In the genomic region with DNA sequence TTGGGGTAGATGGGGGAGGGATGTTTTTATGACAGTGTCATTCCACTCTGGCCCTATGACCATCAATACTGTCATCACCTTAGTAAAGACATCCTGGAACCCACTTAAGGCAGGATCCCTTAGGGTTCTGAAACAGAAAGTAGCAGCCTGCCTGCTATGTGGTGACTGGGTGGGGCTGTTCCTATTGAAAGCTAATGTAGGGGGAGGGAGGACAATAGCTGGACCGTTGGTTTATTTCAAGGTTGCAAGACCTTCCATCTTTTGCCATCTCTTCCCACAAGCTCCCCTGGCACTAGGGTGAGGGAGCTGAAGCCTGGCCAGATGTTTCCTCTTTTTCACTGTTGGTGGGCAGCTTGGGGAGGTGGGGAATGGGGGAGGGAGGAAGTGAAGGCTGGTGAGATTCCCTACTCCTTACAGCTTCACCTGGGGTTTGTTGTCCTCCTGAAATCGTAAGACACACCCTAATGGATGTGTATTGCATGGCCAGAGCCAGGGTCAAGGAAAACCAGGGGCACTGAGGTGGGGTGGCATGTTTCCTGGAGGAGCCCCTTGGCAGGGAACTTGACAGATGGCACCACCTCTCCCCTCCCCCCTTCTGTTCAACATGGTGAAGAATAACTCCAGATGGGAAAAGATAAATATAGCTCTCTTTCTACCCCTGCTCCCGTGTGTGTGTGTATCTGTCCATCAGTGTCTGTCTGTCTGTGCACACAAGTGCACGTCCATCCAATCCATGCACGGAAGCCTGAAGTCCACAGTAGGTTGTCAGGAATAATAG, we compare ENCODE assay signal across 21 mouse cellular contexts.
DNase-seq lines count a peak whose midpoint lies in the region; ATAC-seq lines count a peak whose summit lies in the region.
"Had no signal": no experiment of that assay in that cellular context is flagged by ENCODE, and none has a peak within 500 bp of the region (broad histone marks: within the 10 kb centered on the region; RNA-seq: fewer than 3 reads in every experiment).

No protein-coding gene starts in this region.

- peak; percentile 42 to 45 for DNase-seq in cerebellum, postnatal 14 days
- DNase-seq in 416B (ENCODE audit: low read depth) = peak; percentile 93
- DNase-seq in frontal cortex, postnatal 10 days (ENCODE audit: low spot score in 2 of 2) = no peak
- DNase-seq in layer of hippocampus, adult 18-20 months (ENCODE audit: low spot score in 2 of 2) = no peak
- DNase-seq in urinary bladder, adult 2 months (ENCODE audit: low spot score) = no peak
- DNase-seq: adrenal gland, postnatal 25 days; cerebellum, adult 18-20 months; cerebellum, postnatal 25 days; embryo, embryonic 11 days; gastrocnemius, postnatal 10 days; heart, postnatal 14 days; kidney, adult 9 months; kidney, postnatal 14 days; right cerebral cortex, postnatal 4 days; thymus, adult 2 months; thymus, postnatal 36 days had no signal

- ATAC-seq in cerebellum, adult (ENCODE audit: insufficient number of reproducible peaks, low FRiP score, low TSS enrichment) = no peak
- peak; percentile 71 for ATAC-seq in granulocyte monocyte progenitor cell, adult 5-6 weeks (replicated peaks; ENCODE audit: poor library complexity, severe bottlenecking)
- ATAC-seq in megakaryocyte progenitor cell, adult 5-6 weeks (replicated peaks; ENCODE audit: poor library complexity) = peak; percentile 72
- ATAC-seq: intestine, postnatal 0 days; midbrain, embryonic 15.5 days had no signal

Comparison
In these comparisons a context has a peak if more than half of its experiments do, and no peak if none do; other contexts are left out.
1. DNase-seq: peak in cerebellum, postnatal 14 days (2 of 2) and 416B (single experiment); none in frontal cortex, postnatal 10 days (0 of 2), layer of hippocampus, adult 18-20 months (0 of 2) and urinary bladder, adult 2 months (single experiment).